Mouse (Mus musculus): Measurements from ENCODE around the gene Slc48a1.

GRCm38 (mm10) chr15:97801811-97802210 lies 23.5 kb downstream of the Slc48a1 start:
- TF ChIP-seq CTCF (IDR thresholded peaks at IDR 0.05; ENCODE audit: low read depth) = no peak
- TF ChIP-seq EP300 (optimal IDR thresholded peaks at IDR 0.05) = no peak
